Mouse (Mus musculus) stomach, postnatal 0 days (tissue): ENCODE measurements around the gene Pds5a. TPM values are rescaled to one million over a fixed set of nuclear protein-coding genes. Genes with fewer than 3 reads are reported as not detected.

Experiments
- ATAC-seq: fragments of 200-750 bp; cut with Nextera tagmentation; 2 replicates; pipeline ENCODE4 v1.8.0; 2017; ENCODE audit not compliant: low FRiP score, low TSS enrichment
- DNase-seq: peaks from one replicate; pipeline ENCODE4 v3.0.0-alpha.2; 2016; ENCODE audit warnings: low spot score
- H3K27ac ChIP-seq: fragments of 300-500 bp; sonication (generic); replicated peaks from 2 replicates; pipeline ENCODE4 v1.5.1; 2014; ENCODE audit warnings: mild to moderate bottlenecking, control low read depth
- H3K27me3 ChIP-seq: fragments of 300-500 bp; sonication (generic); 2 replicates; pipeline ENCODE4 v1.6.1; 2014; ENCODE audit warnings: low read length; ENCODE audit not compliant: control insufficient read depth, insufficient read depth
- H3K36me3 ChIP-seq: fragments of 300-500 bp; sonication (generic); 2 replicates; pipeline ENCODE4 v1.6.1; 2014; ENCODE audit warnings: low read length, mixed read lengths; ENCODE audit not compliant: control insufficient read depth, insufficient read depth
- H3K4me1 ChIP-seq: fragments of 300-500 bp; sonication (generic); replicated peaks from 2 replicates; pipeline ENCODE4 v1.6.1; 2014; ENCODE audit warnings: antibody characterized with exemption; ENCODE audit not compliant: control insufficient read depth, insufficient read depth
- H3K4me2 ChIP-seq: fragments of 300-500 bp; sonication (generic); replicated peaks from 2 replicates; pipeline ENCODE4 v1.6.1; 2014; ENCODE audit warnings: low read depth, mild to moderate bottlenecking, control low read depth, moderate library complexity
- H3K4me3 ChIP-seq: fragments of 300-500 bp; sonication (generic); 2 replicates; pipeline ENCODE4 v1.5.1; 2014; ENCODE audit warnings: low read depth, low read length, control low read depth
- H3K9ac ChIP-seq: fragments of 300-500 bp; sonication (generic); 2 replicates; pipeline ENCODE4 v1.6.1; 2014; ENCODE audit warnings: mild to moderate bottlenecking, low read length, control low read depth, mixed read lengths
- H3K9me3 ChIP-seq: fragments of 300-500 bp; sonication (generic); 2 replicates; pipeline ENCODE4 v1.6.1; 2016; ENCODE audit warnings: low read length; ENCODE audit not compliant: control insufficient read depth
- CTCF ChIP-seq: IDR thresholded peaks from 2 replicates; pipeline ENCODE4 v1.5.1; 2016; ENCODE audit warnings: antibody characterized with exemption, low read depth, mild to moderate bottlenecking, moderate library complexity
- EP300 ChIP-seq: optimal IDR thresholded peaks from 2 replicates; pipeline ENCODE3; 2016; ENCODE audit warnings: antibody characterized with exemption
- WGBS: fragments of 180-500 bp; shearing (Covaris S2); extraction: QIAGEN DNeasy Blood & Tissue Kit; methylation state at CpG from one replicate; pipeline ENCODE4 v1.1.7; 2014; 5-methylcytosine and 5-hydroxymethylcytosine counted together
- polyA plus RNA-seq: library from polyadenylated mRNA; unstranded; fragments of >200 nt; fragmentation: Nextera tagmentation; extraction: Ambion mirVana; gene quantifications from 2 replicates; pipeline ENCODE4 v1.2.1, GENCODE M21; 2015

Pds5a gene
- polyA plus RNA-seq, 1 experiment from 2014 or later = 16.7 TPM

DNA sequence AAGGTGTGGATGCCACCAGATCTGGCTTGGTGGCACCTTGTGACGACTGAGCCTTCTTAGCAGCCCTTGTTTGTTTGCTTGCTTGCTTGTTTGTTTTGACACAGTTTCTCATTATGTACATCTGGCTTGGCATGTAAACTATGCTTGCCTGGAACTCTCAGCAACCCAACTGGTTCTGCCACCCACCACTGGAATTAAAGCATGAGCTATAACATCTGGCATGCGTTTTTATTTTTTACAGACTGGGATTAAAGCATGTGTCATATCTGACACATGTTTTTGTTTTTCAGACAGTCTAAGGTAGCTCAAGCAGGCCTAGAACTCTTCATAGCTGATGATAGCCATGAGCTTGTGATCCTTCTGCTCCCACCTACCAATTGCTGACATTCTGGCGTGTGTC is 119.5 kb downstream of the Pds5a start:
- ATAC-seq = no peak

DNA sequence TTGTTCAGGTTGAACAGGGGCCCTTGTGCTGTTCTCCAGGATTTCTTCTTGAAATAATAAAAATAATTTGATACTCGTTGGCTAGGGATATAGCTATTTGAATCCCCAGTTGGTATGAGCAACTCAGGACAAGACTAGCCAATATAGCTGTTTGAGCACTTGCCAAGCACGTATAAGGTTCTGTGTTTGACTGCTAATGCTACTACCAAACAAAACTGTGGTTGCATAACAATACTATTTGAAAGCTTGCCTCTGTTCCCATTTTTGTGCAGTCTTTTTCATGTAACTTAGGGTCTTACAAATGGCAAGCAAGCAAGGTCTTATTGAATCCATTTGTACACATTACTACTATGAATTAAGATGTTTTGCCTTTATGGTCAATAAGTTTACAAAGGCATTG is 122.2 kb downstream of the Pds5a start:
- DNase-seq = no peak
- no peaks in the 10 kb centered on the region; the same call in 1 of the 2 replicates for H3K36me3 ChIP-seq
- 62% methylated on average over 2 of the region's 2 CpGs for WGBS

More for the DNA sequence above, 119.5 kb downstream of the Pds5a start:
- no peaks in the 10 kb centered on the region; the same call in 1 of the 2 replicates for H3K36me3 ChIP-seq
- no peak overlapping the region for H3K4me3 ChIP-seq
- H3K9ac ChIP-seq = no peak overlapping the region
- no peak overlapping the region for H3K4me2 ChIP-seq
- 73% methylated on average over 3 of the region's 3 CpGs for WGBS
- no peak overlapping the region for H3K27ac ChIP-seq
- no peak for DNase-seq
- H3K27me3 ChIP-seq = no peaks in the 10 kb centered on the region
- no peaks in the 10 kb centered on the region for H3K9me3 ChIP-seq
- TF ChIP-seq CTCF = no peak
- no peak for TF ChIP-seq EP300
- H3K4me1 ChIP-seq = no peaks in the 10 kb centered on the region

DNA sequence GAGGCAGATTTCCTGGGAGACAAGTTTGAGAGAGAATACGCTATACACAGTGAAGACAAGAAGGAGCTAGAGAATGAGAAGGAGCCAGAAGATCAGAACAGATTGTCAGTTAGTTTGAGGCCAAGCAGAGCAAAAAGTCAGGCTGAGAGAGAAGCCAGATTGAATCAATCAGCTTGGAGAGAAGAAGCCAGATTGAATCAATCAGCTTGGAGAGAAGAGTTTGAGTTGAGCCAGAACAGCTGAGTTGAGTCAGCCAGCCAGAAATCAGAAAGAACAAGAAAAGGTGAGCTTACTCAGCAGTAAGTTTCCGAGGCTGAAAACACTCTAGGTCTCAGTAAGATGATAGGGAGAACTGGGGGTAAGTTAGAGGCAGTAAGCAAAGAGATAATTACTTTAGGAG is 123.2 kb downstream of the Pds5a start:
- Histone ChIP-seq H3K9ac (no peak overlapping the region), H3K27me3 (no peaks in the 10 kb centered on the region), H3K4me3 (no peak overlapping the region), H3K27ac (no peak overlapping the region), H3K9me3 (no peaks in the 10 kb centered on the region), H3K36me3 (no peaks in the 10 kb centered on the region; the same call in 1 of the 2 replicates), H3K4me2 (no peak overlapping the region), H3K4me1 (no peaks in the 10 kb centered on the region)
- WGBS = 61% methylated on average over 2 of the region's 2 CpGs
- ATAC-seq (no peak), DNase-seq (no peak)
- TF ChIP-seq CTCF = no peak

More for the DNA sequence above, 122.2 kb downstream of the Pds5a start:
- TF ChIP-seq EP300 (no peak), CTCF (no peak)
- no peaks in the 10 kb centered on the region for H3K4me1 ChIP-seq
- H3K27me3 ChIP-seq = no peaks in the 10 kb centered on the region
- H3K4me2 ChIP-seq = no peak overlapping the region
- H3K9me3 ChIP-seq = no peaks in the 10 kb centered on the region
- ATAC-seq = no peak
- H3K4me3 ChIP-seq = no peak overlapping the region
- no peak overlapping the region for H3K9ac ChIP-seq
- H3K27ac ChIP-seq = no peak overlapping the region

DNA sequence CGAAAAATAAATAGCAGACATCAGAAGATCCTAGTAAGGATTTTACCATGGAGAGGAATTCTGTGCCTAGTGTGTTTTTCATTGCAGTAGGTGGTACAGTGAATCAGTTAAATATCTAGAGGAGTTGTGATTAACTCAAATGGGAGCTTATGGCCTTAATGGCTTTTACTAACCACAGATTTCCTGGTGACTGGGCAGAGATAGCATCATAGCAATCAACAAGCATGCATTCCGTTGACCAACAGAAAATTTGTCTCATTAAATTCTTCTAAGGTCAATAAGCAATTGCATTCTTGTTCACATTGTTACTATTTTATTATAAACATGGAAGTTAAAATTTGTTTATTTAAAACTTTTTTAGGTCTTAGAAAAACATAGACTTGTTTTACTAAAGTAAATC is 132.6 kb downstream of the Pds5a start:
- no peak overlapping the region for H3K9ac ChIP-seq
- H3K4me2 ChIP-seq = no peak overlapping the region
- no peak overlapping the region for H3K27ac ChIP-seq
- TF ChIP-seq CTCF (no peak), EP300 (no peak)
- no peak for DNase-seq
- H3K4me3 ChIP-seq = no peak overlapping the region
- no peak for ATAC-seq
- H3K27me3 ChIP-seq = no peaks in the 10 kb centered on the region
- H3K36me3 ChIP-seq = peaks cover 3% of the 10 kb centered on the region; the same call in 1 of the 2 replicates
- 75% methylated on average over 2 of the region's 2 CpGs for WGBS
- H3K4me1 ChIP-seq = no peaks in the 10 kb centered on the region
- H3K9me3 ChIP-seq = no peaks in the 10 kb centered on the region

DNA sequence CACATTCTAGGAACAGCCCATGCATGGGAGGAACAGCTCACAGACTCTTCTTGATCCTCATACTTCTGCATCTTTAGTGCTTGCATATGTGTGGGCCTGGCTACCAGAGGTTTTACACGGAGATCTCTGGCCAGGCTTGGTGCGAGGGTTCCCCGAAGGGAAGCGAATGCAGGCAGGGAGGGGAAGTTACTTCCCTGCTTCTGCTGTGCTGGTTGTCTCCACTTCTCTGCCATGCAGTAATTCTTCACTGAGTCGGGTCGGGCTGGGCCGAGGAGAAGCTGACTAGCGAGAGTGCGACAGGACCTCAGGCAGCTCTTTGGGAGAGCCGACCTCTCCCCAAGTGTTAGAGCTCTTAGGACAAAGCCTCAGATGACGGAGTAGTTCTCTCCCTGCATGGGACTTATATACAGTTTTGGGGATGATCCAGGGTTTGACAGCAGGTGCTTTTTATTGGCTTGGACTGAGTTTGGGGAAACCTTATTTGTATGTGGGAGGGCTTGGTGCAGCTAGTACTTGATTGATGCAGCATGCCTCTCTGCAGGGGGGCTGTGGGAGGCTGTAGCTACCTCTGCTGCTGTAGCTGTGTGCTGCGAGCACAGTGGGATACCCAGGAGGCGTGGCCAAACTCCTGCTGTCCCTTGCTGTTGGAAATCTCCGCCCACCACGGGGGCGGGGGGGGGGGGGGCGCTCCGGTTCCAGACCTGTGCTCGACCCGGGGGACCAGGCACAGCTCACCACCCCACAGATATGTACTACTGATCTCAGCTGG is 136.8 kb downstream of the Pds5a start:
- WGBS = 48% methylated on average over 20 of the region's 20 CpGs
- no peaks in the 10 kb centered on the region for H3K4me1 ChIP-seq
- no peaks in the 10 kb centered on the region for H3K27me3 ChIP-seq
- no peak overlapping the region for H3K9ac ChIP-seq
- H3K36me3 ChIP-seq = no peaks in the 10 kb centered on the region
- H3K4me3 ChIP-seq = no peak overlapping the region
- TF ChIP-seq EP300 (no peak), CTCF (no peak)
- H3K9me3 ChIP-seq = no peaks in the 10 kb centered on the region
- H3K27ac ChIP-seq = no peak overlapping the region
- DNase-seq (no peak), ATAC-seq (no peak)
- H3K4me2 ChIP-seq = no peak overlapping the region

DNA sequence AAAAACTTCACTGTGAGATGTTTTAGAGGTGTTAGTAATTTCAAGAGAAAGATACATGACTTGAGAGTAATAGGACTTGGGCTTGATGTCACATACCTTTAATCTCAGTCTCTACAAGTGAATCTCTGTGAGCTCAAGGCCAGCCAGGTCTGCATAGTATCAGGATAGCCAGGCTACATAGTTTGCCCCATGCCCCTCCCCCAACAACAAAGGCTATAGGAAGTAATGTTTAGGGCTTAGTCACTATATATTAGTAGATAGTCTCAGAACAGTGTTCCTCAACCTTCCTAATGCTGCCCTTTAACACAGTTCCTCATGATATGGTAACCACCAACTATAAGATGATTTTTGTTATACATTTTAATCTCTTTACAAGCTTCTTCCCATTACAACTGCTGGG is 141.0 kb downstream of the Pds5a start:
- Histone ChIP-seq H3K9me3 (no peaks in the 10 kb centered on the region), H3K9ac (no peak overlapping the region), H3K4me3 (no peak overlapping the region), H3K27me3 (no peaks in the 10 kb centered on the region), H3K4me1 (no peaks in the 10 kb centered on the region), H3K27ac (no peak overlapping the region), H3K36me3 (no peaks in the 10 kb centered on the region), H3K4me2 (no peak overlapping the region)
- TF ChIP-seq EP300 (no peak), CTCF (no peak)
- DNase-seq = no peak
- ATAC-seq = peak; percentile 54; the same call in 1 of the 2 replicates

Other genes with a start within 250 kb of the Pds5a start
- not detected in 2 replicates for gene Gm43552, start 205.4 kb downstream of the Pds5a start, polyA plus RNA-seq
- gene Smim14, start 161.1 kb downstream of the Pds5a start, polyA plus RNA-seq = 355 and 360 TPM in 2 replicates
- 130 and 136 TPM in 2 replicates for gene Ube2k, start 161.0 kb downstream of the Pds5a start, polyA plus RNA-seq
- gene N4bp2, start 65.2 kb upstream of the Pds5a start, polyA plus RNA-seq = 5.7 and 6.0 TPM in 2 replicates
- gene Rhoh, start 162.9 kb upstream of the Pds5a start, polyA plus RNA-seq = 0.47 and 0.51 TPM in 2 replicates
- gene Chrna9, start 236.6 kb upstream of the Pds5a start, polyA plus RNA-seq = not detected in 2 replicates